Mouse (Mus musculus) frontal cortex, adult 2 months (tissue): ENCODE results near the gene Pak1. TPM values are rescaled to one million over a fixed set of nuclear protein-coding genes. Genes with fewer than 3 reads are reported as not detected.
A peak's percentile ranks its signal among the peaks of the same experiment; 100 is the strongest.

Experiments used
- DNase-seq, 2 experiments: peaks; one replicate each; pipeline ENCODE4 v3.0.0; 2022; ENCODE audit warnings: low spot score in 1 of 2; ENCODE audit errors: extremely low spot score in 1 of 2
- polyA plus RNA-seq: library from polyadenylated mRNA; depleted of rRNA; stranded (reverse); fragments of >200 nt; gene quantifications from 2 replicates; pipeline ENCODE4 v1.2.3, GENCODE M21; 2012

The Pak1 gene
- polyA plus RNA-seq, 1 experiment = 292 TPM

DNA sequence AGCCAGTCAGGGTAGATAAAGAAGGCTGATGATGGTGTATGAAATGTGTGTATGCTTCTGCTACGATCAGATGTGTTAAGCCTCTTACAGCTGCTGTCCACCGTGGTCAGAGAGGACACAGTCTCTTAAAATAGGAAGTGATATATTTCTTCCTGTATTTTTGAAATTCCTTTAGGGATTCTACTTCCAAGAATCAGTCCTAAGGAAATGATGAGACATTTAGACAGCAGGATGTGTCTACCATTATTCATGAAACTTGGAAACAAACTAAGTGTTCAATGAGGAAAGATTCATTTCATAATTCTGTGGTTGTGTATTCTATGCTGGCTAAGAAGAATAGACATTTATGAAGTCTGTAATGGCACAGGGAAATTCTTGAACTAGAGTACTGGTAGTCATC is 12.4 kb upstream of the Pak1 start:
- no peak for DNase-seq

DNA sequence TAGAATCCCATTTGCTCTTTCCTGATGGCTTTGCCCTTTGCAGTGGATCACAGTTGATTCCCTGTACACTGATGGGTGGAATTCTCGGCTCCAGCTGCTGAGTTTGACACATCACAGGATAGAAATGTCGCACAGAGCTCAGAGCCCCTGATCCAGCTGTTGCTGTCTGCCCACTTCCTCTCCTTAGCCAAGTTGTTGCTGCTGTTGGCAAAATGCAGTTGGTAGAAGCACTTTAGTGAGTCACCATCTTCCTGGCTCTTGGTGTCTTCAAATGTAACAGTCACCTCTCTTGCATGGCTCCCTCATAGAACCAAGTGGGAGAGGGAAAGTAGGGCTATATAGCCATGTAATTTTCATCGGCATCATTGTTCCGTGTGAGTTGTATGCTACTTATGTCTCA is 11.2 kb upstream of the Pak1 start:
- DNase-seq = no peak

DNA sequence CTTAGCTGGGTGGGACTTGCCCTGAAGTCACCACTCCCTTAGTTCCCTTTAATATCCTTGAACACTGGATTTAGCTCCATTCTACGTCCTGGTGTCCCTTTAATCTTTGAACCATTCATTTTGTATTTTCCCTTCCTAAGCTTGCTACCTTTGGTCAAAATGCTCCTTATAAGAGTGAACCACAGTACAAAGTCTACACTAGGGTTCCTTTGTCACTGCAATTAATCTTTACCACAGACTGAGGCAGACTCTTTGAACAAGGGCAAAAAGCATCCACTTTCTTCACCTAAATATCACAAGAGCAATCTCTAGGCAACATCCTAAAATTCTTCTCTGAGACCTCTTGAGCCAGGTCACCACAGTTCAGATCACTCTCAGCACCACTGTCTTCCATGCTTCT is 8.1 kb upstream of the Pak1 start:
- DNase-seq = no peak

DNA sequence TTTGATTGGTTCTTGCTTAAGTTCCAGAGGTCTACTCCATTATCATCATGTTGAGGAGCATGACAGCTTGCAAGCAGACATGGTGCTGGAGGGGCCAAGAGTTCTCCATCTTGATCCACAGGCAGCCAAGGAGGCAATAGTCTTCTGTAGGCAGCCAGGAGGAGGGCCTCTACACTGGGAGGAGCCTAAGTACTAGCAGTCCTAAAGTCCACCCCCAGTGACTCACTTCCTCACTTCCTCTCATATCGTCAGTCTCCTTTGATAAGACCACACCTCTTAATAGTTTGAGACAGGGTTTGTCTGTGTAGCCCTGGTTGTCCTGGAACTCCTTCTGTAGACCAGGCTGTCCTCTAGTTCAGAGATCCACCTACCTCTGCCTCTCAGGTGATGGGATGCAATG is 7.5 kb upstream of the Pak1 start:
- no peak for DNase-seq

DNA sequence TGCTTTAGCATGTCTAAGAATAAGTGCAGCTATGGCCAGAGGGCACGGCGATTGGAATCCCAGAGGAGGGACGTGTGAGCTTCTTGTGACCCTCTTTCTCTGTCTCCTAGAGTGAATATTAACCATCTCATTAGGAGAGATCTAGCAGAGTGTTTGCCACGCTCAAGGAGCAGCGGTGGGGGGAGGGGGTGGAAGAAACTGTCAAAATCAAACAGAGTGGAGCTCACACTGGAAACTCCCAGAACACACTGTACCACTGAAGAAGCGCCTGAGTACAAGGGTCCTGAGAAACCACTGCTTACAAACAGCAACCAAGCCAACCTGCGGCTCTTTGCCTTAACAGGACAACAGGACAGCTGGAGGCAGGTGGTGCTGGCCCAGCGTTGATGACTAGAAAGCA is 6.8 kb upstream of the Pak1 start:
- no peak for DNase-seq

DNA sequence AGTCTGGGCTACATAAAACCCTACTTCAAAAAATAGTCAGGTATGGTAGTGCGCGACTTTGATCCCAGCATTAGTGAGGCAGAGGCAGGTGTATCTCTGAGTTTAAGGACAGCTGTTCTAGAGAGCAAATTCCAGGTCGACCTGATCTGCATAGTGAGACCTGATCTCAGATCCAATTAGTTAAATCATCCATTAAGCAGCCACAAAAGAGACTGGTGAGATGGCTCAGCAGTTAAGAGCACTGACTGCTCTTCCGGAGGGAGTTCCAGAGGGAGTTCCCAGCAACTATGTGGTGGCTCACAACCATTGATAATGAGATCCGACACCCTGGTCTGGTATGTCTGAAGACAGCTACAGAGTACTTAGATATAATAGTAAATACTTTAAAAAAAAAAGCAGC is 4.8 kb upstream of the Pak1 start:
- DNase-seq = no peak

DNA sequence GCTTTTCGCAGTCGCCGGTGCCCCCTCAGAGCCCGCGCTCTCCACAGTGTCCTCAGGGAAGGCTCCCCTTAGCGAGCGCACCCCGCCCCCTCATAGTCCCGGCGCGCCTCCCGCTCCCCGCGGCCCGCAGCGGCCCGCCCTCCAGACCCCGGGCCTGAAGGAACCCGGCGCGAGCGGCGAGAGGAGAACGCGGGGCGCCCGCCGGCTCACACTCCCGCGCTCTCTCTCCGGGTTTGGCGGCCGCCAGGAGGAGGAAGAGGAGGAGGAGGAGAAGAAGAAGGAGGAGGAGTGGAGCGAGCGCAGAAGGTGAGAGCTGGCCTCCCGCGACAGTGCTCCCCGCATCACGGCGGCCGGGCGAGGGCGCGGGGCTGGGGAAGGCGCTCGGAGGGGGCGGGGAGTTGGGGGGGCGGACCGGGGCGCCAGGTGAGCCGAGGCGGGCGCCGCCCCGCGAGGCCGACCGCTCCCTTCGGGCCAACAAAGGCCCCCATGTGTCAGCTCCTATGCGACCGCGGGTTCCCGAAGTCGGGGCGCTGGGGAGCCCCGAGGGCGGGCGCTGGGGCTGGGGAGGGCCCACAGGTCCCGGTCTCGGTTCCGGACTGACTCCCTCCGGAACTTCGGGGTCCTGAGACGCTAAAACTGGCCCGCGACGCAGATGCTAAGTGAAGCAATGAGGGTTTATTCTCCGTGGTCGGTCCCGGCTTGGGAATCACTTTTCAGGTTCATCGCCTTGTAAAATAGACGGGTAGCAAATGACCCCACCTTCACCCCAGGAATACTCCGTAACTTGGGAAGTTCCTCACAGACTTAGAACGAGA is 535 bp downstream of the Pak1 start:
- peak in 1 of 2 experiments; percentile 41 for DNase-seq

DNA sequence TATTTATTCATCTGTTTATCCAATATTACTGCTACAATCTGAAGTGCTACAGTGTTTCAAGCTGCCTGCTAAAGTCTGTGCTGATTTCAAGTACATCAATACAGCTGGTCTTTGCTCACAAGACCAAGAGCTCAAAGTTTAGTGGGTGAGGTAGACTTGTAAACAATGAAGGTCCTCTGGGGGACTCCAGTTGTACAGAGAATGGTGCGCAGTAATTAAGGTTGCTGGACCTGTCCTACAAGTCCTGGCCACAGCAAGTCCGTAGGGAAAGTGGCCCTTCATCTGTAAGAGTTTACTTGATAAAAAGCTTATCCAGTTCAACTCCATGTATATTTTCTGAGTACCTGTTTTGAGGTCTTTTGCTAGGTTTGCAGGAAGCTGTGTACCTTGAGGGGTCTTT is 1.9 kb downstream of the Pak1 start:
- DNase-seq = no peak

DNA sequence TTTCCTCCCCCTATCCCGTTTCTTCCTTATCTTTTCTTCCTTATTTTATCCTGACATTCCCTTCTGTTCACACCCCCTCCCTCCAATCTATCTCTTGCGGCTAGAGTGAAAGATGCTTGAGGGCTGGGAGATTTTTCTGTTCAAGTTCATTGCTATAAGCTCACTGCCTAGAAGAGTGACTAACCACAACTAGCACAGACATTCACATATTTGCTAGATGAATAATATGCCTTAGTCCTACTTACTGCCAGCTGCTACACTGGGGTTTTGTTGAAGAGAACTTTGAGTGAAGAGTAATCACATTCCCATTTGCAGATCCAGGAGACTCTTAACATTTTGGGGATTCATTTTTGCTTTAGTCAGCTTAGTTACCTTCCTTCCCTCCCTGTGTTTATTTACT is 4.0 kb downstream of the Pak1 start:
- no peak for DNase-seq

DNA sequence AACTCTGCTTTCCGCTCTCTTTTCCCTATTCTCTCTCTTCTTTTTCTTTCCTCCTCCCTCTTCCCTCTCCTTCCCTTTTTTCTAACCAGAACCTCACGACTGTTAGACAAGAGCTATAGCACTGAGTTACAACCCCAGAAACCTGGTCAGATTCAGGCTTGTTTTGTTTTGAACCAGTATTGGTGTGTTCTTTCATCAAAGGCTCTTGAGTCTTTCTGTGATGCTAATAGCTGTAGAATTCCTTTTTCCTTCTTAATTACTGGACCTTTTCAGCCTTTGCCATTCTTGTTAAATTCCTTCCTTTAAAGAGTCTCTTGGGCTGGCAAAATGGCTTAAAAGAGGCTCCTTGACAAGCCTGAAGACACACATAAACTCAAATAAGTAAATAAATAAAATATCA is 14.8 kb downstream of the Pak1 start:
- DNase-seq = no peak

DNA sequence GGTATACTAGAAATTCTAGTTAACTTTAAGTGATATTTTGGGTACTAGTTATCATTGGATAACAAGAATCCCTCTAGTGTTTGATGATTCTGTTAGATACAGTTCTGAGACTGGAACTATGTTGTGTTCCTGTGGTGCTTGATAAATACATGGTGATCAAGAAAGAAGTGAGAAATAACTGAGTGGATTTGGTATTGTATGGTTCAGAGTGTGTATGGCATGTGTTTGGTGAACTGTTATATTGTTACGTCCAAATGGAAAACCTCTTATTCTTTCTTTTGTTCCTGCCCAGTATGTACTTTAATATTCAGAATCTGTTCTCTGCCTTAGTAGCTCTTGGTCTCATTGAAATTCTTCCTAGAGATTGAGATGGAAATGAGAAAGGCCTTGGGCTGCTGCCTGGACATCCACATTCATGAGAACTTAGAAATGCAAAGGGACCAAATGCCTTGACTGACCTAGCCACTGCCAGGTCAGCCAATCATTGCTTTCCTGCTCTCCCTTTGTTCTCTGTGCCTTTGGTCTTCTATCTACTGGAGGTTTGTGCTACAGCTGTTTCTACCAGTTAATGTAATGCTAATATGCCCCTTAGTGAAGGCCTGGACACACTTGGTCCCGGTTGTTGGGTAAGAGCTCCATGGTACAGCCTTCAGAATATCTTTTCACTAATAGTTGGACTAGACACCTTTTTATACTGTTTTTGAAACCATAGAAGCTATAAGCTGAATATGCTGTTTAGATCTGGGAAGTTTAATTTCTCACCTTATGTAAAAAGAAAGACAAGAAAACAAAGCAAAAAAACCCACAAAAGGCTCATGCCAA is 16.1 kb downstream of the Pak1 start:
- peak in 1 of 2 experiments; percentile 16 for DNase-seq

DNA sequence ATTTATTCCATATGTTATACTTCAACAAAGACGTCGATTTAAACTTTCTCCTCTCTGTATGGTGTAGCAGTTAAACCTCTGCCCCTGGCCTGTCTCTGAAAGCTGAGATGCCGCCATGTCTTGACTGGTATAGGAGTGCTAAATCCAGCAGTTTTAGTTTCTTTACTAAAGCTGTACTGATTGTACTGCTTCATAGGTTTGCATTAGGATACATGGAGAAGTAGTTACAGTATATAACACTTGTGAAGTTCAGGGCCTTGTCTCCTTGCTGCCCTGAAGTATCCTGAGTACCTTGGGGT is 16.7 kb downstream of the Pak1 start:
- DNase-seq = no peak

DNA sequence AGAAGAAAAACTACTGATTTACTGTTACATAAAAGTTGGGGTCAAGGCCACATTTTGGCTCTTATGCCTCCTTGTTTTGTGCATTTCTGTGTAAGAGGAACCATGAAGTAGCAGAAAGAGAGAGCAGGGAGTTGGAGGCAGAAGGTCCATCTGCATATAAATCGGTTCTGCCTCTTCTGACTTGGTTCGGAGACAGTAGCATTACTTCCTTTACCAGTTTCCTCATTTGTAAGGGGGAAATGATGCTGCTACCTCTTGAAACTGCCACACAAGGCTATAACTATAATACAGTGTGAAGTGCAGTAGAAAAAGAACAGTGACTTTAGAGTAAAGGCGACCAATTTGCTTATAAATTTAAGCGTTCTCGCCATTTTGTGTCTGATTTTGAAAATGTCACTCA is 21.0 kb downstream of the Pak1 start:
- no peak for DNase-seq

DNA sequence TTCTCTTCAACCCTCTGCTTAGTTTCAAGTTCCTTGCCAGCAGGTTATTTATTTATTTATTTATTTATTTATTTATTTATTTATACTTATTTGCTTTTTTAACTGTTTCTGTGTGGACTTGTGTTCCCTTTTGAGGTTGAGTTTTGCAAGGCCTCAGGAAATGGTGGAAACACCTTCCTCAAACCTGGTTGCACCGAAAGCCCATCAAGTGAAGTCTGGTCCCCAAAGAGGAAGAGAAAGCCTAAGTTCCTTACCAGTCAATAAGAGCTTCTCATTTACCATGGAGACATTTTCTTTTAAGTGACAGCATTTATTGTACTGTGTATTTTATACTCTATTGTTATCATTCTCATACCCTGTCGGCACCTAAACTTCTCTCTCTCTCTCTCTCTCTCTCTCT is 33.5 kb downstream of the Pak1 start:
- no peak for DNase-seq

DNA sequence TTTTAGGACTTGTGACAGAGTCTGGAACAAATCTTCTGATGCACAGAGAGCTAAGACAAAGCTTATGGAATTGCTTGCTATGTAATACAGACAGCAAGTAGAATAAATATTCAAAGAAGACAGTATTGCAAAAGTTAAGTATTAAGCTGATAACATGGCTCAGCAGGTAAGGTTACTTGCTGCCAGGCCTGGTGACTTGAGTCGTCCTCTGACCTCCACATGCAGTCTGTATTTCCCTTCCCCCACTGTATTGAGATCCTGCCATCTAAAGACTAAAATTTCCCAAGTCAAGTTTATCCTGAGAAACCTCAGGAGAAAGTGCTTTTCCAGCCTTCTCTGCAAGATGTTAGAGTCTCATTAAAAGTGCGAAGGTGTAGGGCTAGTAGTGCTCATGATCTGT is 40.8 kb downstream of the Pak1 start:
- DNase-seq = no peak

DNA sequence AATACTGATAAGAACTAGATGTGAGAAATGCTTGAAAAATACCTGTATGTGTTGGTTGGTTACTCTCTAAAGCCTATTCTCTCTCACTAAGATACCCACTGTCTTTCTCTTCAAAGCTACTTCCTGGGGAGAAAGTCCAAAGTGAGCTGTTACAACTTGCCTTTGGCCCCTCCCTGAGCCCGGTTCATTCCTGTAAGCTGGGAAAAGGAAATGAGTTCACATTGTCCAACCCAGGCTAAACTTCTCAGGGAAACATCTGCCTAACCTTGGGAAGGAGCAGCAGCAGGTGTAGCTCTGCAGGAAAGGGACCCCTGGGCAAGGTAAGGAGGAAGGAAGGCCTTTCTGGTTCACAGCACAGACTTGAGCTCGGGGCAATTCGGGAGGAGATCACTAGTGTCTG is 42.4 kb downstream of the Pak1 start:
- DNase-seq = no peak

DNA sequence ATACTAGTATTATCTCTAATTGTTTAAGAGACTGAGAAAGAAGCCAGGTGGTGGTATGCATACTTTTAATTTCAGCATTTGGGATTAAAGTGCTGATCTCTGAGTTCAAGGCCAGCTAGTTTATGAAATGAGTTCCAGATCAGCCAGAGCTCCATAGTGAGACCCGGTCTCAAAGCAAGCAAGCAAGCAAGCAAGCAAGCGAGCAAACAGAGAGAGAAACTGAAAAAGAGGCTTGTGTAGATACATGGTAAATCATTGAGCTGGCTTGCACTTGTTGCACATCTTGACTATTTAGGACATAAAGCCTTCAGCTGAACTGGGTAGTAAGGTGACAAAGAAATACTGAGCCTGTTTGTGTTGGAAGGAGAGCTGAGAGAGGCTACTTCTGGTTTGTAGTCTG is 44.6 kb downstream of the Pak1 start:
- DNase-seq = no peak

DNA sequence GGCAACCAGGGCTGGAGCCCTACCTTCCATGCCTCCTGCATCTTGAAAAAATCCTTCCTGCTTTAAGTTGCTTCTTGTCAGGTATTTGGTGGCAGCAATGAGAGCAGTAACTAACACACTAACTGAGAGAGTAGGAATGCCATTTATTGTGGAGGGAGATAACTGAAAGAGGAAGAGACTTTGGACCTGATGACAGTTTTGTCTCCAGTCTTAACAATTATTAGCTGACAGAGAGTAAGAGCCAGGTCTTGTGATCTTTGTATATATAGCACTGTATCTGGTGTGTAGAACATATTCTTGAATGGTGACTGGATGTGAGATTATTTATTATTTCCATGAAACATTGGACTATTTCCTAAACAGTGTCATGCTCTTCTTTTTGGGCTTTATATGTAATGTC is 50.2 kb downstream of the Pak1 start:
- no peak for DNase-seq

DNA sequence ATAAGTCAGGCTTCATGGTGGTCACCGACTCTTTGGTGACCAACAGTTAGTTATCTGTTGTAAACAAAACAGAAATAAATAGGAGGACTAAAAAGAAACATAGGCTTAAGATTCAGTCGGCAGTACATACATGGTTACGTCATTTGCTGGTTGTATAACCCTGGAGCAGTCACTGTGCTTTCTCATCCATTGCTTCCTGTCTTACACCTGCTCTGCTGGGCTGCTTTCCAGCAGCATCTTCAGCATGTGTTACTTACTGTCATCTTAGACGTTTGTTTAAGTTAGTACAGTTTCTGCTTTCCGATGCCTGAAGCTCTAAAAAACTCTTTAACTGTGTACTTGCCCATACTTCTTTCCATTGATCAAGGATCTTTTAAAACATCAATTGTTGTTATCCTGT is 53.0 kb downstream of the Pak1 start:
- peak; percentile 73 to 80 for DNase-seq

DNA sequence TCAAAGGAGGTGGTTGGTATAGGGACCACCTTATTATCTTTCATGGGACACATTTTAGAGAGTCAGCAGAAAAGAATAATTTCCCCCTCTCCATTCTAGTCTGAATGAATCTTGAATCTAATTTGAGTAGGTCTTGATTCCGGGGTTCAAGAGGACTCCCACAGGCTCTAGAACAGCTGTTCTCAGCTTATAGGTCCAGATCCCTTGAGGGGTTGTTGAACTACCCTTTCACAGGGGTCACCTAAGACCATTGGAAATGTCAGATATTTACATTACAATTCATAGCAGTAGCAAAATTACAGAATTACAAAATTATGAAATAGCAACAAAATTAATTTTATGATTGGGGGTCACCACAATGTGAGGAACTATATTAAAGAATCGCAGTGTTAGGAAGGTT is 54.0 kb downstream of the Pak1 start:
- no peak for DNase-seq

DNA sequence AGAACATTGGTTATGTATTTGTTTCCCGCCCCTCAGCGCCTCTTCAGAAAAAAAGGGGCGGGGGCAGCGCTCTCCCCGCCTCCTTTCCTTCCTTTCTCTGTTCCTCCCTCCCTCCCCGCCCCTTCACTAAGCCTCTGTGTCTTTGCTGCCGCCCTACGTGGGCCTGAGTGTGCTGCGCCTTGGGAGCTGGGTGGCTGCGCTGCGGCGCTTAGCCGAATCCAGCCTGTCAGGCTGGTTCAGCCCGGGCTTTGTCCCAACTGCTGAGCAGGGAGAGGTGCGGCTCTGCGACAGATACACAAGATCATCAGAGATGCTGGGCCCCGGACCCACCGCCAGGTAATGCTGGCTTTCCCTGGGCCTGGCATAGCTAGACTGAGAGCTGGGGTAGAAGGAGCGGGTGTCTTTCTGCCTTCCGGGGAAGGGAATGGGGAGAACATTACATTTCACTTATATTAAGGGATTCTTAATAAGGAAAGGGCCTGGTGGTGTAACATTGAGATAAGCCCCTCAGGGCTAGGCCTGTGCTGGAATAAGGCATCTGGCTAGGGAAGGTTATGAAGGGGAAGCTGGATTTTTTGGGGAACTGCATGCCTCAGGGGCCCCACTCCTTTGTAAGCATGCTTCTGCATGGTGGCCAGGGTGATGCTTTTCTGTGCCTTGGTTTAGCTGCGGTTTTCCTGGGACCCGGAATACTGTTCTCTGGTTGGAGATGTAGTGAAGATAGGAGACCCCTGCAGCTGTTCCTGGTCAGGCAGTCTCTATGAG is 54.6 kb downstream of the Pak1 start:
- peak; percentile 71 to 90 for DNase-seq

DNA sequence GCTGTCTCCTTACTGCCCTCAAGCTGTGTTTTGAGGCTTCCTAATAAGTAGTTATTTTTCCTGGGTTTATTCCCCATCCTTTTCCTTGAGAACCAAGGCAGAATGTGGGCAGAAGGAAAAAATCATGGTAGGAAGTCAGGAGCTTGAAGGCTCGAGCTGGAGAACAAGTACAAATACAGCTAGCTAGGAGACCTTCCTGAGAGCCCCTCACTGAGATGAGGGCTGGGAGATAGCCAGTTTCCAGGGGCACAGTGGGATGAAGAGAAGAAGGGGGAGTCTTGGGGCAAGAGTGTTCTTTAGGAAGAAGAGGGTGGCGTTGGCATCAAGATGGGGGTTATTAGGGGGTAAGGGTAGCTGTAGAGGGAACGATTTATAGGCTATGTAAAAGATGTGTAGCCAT is 56.1 kb downstream of the Pak1 start:
- DNase-seq = no peak
